Mouse (Mus musculus) ES-E14 (cell line): Measurements from ENCODE around the gene 5730522E02Rik.

Source experiments
- HCFC1 ChIP-seq: IDR thresholded peaks from 2 replicates; pipeline ENCODE4 v1.6.1; 2012; ENCODE audit warnings: low read length, inconsistent platforms, borderline replicate concordance; ENCODE audit not compliant: insufficient read depth
- MAFK ChIP-seq: IDR thresholded peaks from 2 replicates; pipeline ENCODE4 v1.6.1; 2014; ENCODE audit warnings: mild to moderate bottlenecking, low read depth, low read length, inconsistent platforms; ENCODE audit not compliant: insufficient read depth
- ZNF384 ChIP-seq: IDR thresholded peaks from 2 replicates; pipeline ENCODE4 v1.6.1; 2012; ENCODE audit warnings: low read depth, low read length, inconsistent platforms

DNA sequence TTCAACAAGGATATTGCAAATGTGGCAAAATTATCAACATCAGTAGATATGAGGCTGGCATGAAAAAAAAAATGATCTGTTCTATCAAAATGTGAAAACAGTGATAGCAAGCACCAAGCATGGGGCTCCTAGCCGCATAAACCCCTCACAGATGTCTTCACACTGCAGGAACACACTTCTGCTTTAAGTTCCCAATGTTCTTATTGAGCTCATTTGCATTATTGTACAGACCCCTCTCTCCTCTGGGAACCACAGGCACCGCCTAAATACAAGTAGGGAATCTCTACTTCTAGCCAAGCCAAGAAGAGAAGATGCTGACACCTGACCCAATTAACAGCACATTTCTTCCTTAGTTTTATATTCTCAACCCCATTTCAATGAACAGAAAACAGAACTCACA lies 105.9 kb downstream of the 5730522E02Rik start:
- no peak for TF ChIP-seq ZNF384
- TF ChIP-seq MAFK = no peak
- no peak for TF ChIP-seq HCFC1
